Comparison of ENCODE assay signal across 30 mouse cellular contexts in the genomic region with DNA sequence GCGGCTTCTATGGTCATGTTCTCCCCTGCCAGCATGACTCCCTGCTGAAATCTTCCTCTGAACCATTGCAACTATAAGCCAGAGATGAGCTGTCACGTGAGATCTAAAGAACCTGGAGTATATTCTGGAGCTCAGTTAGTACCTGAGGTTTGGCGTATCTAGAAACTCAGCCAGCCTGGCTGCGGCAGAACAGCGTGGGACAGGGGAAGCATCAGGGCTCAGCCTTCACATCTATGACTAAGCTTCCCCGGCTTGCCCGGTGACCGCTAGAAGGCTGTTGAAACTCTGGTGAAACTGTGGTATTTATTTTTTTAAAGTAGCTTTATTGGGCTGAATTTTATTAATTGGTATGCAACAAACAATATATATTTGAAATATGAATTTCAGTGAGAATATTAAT.
A peak's percentile ranks its signal among the peaks of the same experiment; 100 is the strongest.
DNase-seq lines count a peak whose midpoint lies in the region; ATAC-seq lines count a peak whose summit lies in the region.
"Had no signal": no experiment of that assay in that cellular context is flagged by ENCODE, and none has a peak within 500 bp of the region (broad histone marks: within the 10 kb centered on the region; RNA-seq: fewer than 3 reads in every experiment).

No protein-coding gene starts in this region.

- DNase-seq in adrenal gland, adult 2 months: peak; percentile 30
- DNase-seq in adrenal gland, postnatal 10 days: no peak
- peak; percentile 71 for DNase-seq in midbrain, embryonic 11.5 days (ENCODE audit: low spot score, missing footprints)
- DNase-seq in adrenal gland, postnatal 36 days: peak; percentile 12 to 37
- no peak for DNase-seq in urinary bladder, postnatal 4 days (ENCODE audit: low spot score in 2 of 2)
- DNase-seq: B cell, adult 2 months; cerebellum, adult 11 months; cerebellum, adult 2 months; cerebellum, adult 9-11 months; cerebellum, postnatal 36 days; embryo, embryonic 11 days; gastrocnemius, postnatal 10 days; gastrocnemius, postnatal 36 days; heart, postnatal 10 days; heart, postnatal 36 days; kidney, adult 11 months; kidney, adult 8-10 months had no signal

- no peak overlapping the region for H3K4me2 ChIP-seq in midbrain, embryonic 11.5 days
- no peak overlapping the region for H3K4me2 ChIP-seq in midbrain, embryonic 16.5 days (ENCODE audit: low read length)
- H3K4me2 ChIP-seq: embryonic facial prominence, embryonic 13.5 days; forebrain, embryonic 13.5 days; heart, embryonic 12.5 days; heart, embryonic 15.5 days; hindbrain, embryonic 13.5 days; intestine, embryonic 15.5 days had no signal

- H3K9me3 ChIP-seq in midbrain, embryonic 11.5 days (ENCODE audit: control insufficient read depth, low read length): no peaks in the 10 kb centered on the region
- no peaks in the 10 kb centered on the region for H3K9me3 ChIP-seq in midbrain, embryonic 16.5 days (replicated peaks; ENCODE audit: control insufficient read depth, low read length, poor library complexity, severe bottlenecking)
- H3K9me3 ChIP-seq: embryonic facial prominence, embryonic 13.5 days; forebrain, embryonic 13.5 days; heart, embryonic 12.5 days; heart, embryonic 15.5 days; hindbrain, embryonic 10.5 days; hindbrain, embryonic 13.5 days; intestine, embryonic 15.5 days had no signal

- peaks cover 5% of the 10 kb centered on the region for H3K4me1 ChIP-seq in midbrain, embryonic 11.5 days (ENCODE audit: control insufficient read depth, insufficient read depth, low read length)
- H3K4me1 ChIP-seq in midbrain, embryonic 16.5 days (ENCODE audit: control insufficient read depth, insufficient read depth, low read length): 0 out of 2 replicates have a peak, but pooled peaks cover under 1% of the 10 kb centered on the region
- H3K4me1 ChIP-seq: embryonic facial prominence, embryonic 13.5 days; heart, embryonic 12.5 days; heart, embryonic 15.5 days; intestine, embryonic 15.5 days had no signal

- H3K9ac ChIP-seq in midbrain, embryonic 11.5 days (ENCODE audit: low read length): no peak overlapping the region
- H3K9ac ChIP-seq in midbrain, embryonic 16.5 days (ENCODE audit: low read depth, low read length): no peak overlapping the region
- H3K9ac ChIP-seq: embryonic facial prominence, embryonic 13.5 days; forebrain, embryonic 13.5 days; heart, embryonic 12.5 days; heart, embryonic 15.5 days; hindbrain, embryonic 13.5 days; intestine, embryonic 15.5 days had no signal

- H3K27ac ChIP-seq in midbrain, embryonic 11.5 days (ENCODE audit: low read depth, low read length): no peak overlapping the region
- no peak overlapping the region for H3K27ac ChIP-seq in midbrain, embryonic 16.5 days (ENCODE audit: low read length)
- H3K27ac ChIP-seq: embryonic facial prominence, embryonic 10.5 days; embryonic facial prominence, embryonic 13.5 days; forebrain, embryonic 13.5 days; heart, embryonic 15.5 days; hindbrain, embryonic 10.5 days; hindbrain, embryonic 13.5 days; intestine, embryonic 15.5 days had no signal

- no peak for ATAC-seq in midbrain, embryonic 11.5 days (ENCODE audit: low FRiP score)
- no peak for ATAC-seq in midbrain, embryonic 16.5 days
- ATAC-seq: forebrain, embryonic 13.5 days; forebrain, embryonic 16.5 days; hindbrain, embryonic 16.5 days; intestine, embryonic 15.5 days had no signal

- H3K36me3 ChIP-seq in midbrain, embryonic 11.5 days (ENCODE audit: control insufficient read depth, insufficient read depth, low read length): no peaks in the 10 kb centered on the region
- H3K36me3 ChIP-seq in midbrain, embryonic 16.5 days (ENCODE audit: control insufficient read depth, insufficient read depth, low read length): no peaks in the 10 kb centered on the region
- H3K36me3 ChIP-seq: embryonic facial prominence, embryonic 10.5 days; embryonic facial prominence, embryonic 13.5 days; heart, embryonic 12.5 days; heart, embryonic 15.5 days; hindbrain, embryonic 10.5 days; hindbrain, embryonic 13.5 days; intestine, embryonic 15.5 days had no signal

- H3K4me3 ChIP-seq in midbrain, embryonic 11.5 days (ENCODE audit: low read depth, low read length): no peak overlapping the region
- H3K4me3 ChIP-seq in midbrain, embryonic 16.5 days (ENCODE audit: low read depth, low read length): no peak overlapping the region
- H3K4me3 ChIP-seq: embryonic facial prominence, embryonic 10.5 days; embryonic facial prominence, embryonic 13.5 days; erythroblast, embryonic 14.5 days; forebrain, embryonic 13.5 days; heart, embryonic 12.5 days; heart, embryonic 15.5 days; hindbrain, embryonic 10.5 days; hindbrain, embryonic 13.5 days; intestine, embryonic 15.5 days had no signal

- H3K27me3 ChIP-seq in midbrain, embryonic 11.5 days (ENCODE audit: control insufficient read depth, insufficient read depth, low read length): no peaks in the 10 kb centered on the region
- no peaks in the 10 kb centered on the region for H3K27me3 ChIP-seq in midbrain, embryonic 16.5 days (ENCODE audit: control insufficient read depth, insufficient read depth, low read depth, low read length)
- H3K27me3 ChIP-seq: CH12.LX; embryonic facial prominence, embryonic 13.5 days; forebrain, embryonic 13.5 days; intestine, embryonic 15.5 days had no signal

- 87% methylated on average over 8 of the region's 8 CpGs for whole genome bisulfite sequencing in midbrain, embryonic 11.5 days
- WGBS in midbrain, embryonic 16.5 days: 87% methylated on average over 8 of the region's 8 CpGs

Comparison
In these comparisons a context has a peak if more than half of its experiments do, and no peak if none do; other contexts are left out.
1. DNase-seq: peak in adrenal gland, adult 2 months (single experiment), midbrain, embryonic 11.5 days (single experiment) and adrenal gland, postnatal 36 days (2 of 2); none in adrenal gland, postnatal 10 days (single experiment) and urinary bladder, postnatal 4 days (0 of 2).